Mouse (Mus musculus): Measurements from ENCODE around the gene Lax1.
A peak's percentile ranks its signal among the peaks of the same experiment; 100 is the strongest.
"Not testable (repeated sequence)": the region's sequence is repeated elsewhere in the genome, so short reads cannot be mapped to it uniquely, and the experiment has no call there.

Lax1 gene

DNA sequence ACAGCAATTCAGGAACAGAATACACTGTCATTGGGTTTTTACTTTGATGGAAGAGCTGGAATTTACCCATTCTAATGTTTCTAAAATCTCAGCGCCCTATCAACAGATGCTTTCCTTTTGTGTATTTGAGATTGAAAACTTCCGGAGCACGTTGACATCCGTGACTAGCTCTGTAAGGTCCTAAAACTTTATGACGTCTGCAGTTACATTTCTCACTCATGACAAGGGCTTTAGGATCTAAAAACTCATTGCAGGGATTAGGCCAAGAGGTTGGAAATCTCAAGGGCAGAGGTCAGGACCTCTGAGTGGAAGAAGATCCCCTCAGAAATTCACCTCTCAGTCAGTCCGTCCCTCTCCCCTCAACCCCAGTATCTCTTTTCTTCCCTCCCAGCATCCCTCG is 1.6 kb downstream of the Lax1 start:
- DNase-seq (ENCODE audit: inconsistent ontology term), result no peak

- DNase-seq (ENCODE audit: inconsistent ontology term), result peak; percentile 59
Observed at GRCm38 (mm10) chr1:133685749-133686519, 4.0 kb downstream of the Lax1 start.

DNA sequence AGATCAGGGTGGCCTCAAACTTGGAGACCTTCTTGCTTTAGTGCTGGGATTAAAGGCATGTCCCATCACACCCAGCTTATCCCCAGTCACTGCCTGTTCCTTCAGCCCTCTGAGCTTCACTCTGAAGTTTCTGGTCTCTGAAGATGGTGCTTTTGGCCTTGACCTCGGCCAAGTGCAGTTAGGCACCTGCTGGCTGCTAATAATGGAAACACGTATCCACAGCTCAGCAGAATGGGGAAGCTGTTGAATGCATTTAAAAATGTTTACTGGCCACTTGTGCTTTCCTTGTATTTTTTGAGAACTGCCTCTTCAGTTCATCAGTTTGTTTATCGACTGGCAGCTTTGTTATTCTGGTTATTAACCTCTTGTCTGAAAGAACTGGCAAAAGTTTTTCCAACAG is 18.1 kb downstream of the Lax1 start:
- no peak for DNase-seq (ENCODE audit: inconsistent ontology term)

DNA sequence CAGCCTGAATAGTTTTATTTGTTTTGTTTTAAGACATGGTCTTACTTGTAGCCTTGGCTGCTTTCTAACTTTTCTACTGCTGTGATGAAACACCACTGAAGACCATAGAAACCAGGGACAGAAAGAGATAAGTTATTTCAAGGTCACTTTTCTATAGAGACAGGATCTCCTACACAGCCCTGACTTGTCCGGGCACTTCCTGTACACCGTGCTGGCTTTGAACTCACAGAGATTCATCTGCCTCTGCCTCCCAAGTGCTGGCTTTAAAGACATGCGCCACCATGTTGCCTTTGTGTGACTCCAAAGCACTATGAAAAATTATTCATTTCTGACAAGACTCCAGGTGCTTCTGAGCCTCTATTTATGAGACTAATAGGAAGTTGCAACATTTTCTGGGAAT is 18.6 kb downstream of the Lax1 start:
- no peak for DNase-seq (ENCODE audit: inconsistent ontology term)

DNA sequence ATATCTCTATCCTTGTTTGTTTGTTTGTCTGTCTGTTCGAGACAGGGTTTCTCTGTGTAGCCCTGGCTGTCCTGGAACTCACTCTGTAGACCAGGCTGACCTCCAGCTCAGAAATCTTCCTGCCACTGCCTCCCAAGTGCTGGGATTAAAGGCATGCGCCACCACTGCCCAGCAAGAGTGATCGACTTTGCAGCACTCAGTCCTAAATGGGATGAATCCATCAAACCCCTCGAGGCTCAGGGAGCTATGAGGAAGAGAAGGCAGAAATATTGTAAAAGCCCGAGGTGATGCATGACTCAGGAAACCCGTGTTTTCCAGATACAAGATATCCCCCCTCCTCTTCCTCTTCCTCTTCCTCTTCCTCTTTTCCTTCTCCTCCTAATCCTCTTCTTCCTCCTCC is 19.1 kb downstream of the Lax1 start:
- no peak for DNase-seq (ENCODE audit: inconsistent ontology term)

- DNase-seq (ENCODE audit: inconsistent ontology term), result no peak
Observed at GRCm38 (mm10) chr1:133670190-133670589, 19.7 kb downstream of the Lax1 start.

DNA sequence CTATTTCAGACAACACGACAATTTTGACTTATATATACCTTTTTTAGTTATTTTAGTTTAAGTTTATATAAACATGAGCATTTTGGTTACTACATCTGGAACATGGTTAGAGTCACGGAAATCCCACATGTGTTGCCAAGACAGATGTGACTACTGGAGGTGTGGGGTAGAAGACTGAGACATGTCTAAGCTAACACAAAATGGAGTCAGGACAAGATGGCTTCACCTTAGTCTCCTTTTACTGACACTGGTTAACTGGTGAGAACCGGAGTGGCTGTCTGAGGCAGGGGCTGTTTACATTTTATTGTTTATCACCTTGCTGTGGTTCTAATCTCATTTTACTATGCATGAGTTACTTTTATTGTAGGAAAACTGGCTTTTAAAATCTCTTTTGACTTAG is 21.3 kb downstream of the Lax1 start:
- no peak for DNase-seq (ENCODE audit: inconsistent ontology term)

DNA sequence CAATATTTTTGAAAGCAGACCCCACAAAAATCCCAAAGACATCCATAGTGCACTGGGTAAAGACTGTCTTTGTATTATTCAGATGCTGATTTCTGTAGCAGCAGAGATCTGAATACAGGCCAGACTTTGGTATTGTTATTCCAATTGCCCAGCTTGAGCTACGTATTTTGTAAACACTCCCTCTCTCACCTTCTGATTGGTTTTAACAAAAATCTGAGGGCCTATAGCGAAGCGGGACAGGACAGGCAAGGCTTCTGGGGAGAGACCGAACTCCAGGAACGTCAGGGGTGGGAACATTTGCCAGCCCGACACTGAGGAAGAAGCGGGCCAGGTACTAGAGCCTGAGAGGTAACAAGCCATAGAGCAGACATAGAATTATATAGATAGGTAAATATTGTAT is 22.2 kb downstream of the Lax1 start:
- DNase-seq (ENCODE audit: inconsistent ontology term), result no peak

DNA sequence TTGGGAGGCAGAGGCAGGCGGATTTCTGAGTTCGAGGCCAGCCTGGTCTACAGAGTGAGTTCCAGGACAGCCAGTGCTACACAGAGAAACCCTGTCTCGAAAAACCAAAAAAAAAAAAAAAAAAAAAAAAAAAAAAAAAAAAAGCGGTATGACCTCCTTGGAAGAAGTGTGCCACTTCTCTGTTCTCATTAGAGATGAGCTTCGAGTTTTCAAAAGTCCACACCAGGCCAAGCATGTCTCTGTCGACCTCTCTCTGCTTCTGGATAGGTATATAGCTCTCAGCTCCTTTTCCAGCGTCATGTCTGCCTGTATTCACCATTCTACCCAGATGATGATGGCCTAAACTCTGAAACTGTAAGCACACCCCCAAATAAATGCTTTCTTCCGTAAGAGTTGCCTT is 24.2 kb downstream of the Lax1 start:
- not testable (repeated sequence) for DNase-seq (ENCODE audit: inconsistent ontology term)

DNA sequence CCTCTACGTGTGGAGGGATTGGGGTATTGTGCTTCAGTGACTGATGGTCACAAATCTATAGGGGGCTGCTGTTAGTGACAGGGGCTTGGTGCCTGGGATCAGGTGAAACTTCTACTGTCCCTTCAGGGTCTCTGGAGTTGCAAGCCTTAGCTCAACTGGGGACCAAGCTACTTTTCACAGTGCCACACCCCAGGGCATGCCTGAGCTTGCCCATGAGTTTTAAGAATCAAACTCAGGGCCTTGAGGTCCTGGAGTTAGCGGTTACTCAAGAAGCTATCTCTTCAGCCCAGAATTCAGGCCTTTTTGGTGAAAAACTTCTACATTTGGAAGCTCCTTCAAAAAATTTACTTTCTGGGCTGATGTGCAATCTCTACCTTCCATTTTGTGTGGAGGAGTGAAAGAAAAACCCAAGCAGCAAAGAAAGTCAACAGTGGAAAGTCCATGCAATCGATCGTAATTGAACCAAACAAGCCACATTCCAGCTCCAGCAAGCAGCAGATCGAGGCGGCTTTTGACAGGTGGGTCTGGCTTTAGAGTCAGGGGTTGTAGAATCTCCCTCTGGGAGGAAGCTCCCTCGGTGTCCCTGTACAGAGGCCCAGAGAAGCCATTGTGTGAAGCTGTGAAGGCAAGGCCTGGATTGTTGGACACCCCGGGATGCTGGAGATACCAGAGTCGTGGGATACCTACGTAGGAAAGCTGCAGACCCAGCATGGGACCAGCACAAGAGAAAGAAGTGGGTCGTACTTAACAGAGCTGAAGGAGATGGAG is 25.5 kb downstream of the Lax1 start:
- DNase-seq (ENCODE audit: inconsistent ontology term), result no peak

- no peak for DNase-seq (ENCODE audit: inconsistent ontology term)
Observed at GRCm38 (mm10) chr1:133663427-133663826, 26.5 kb downstream of the Lax1 start.

DNA sequence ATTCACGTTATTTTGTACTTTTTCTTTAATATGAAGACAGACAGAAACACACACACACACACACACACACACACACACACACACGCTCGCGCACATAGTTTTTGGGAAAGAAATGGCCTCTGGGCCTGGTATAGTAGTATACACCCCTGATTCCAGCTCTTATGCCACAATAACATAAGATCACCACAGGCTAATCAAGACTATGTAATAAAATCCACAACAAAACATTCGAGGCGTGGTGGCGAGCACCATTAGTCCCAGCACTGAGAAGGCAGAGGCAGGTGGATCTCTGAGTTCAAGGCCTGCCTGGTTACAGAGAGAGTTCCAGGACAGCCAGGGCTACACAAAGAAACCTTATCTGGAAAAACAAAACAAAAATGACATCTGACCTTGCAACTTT is 27.0 kb downstream of the Lax1 start:
- DNase-seq (ENCODE audit: inconsistent ontology term), result no peak

- DNase-seq (ENCODE audit: inconsistent ontology term), result peak; percentile 90
Observed at GRCm38 (mm10) chr1:133661203-133661933, 28.5 kb downstream of the Lax1 start, which contains the start of gene Gm38394. Gm38394 (minus strand) TSS chr1:133661318.

GRCm38 (mm10) chr1:133660466-133661202 is 29.3 kb downstream of the Lax1 start, which contains the start of gene Zbed6:
Zbed6 (minus strand) TSS chr1:133660885.
- DNase-seq (ENCODE audit: inconsistent ontology term), result peak; percentile 77

DNA sequence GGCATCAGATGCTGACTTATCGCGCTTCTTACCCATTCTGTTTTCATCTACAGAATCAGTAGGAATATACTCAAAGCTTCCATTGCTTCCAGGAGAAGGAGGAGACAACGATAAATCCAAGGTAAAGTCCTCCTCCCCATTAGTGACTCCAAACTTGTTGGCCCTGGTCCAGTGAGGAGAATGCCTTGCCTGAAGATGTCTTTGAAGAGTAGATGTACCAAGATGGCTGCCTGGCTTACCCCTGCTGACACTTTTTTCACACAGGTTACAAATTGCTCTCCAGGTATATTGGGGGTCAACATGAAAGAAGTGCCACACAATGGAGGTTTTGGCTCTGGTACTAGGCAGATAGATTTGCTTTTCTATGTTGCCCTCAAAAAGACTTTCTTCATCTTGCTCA is 31.0 kb downstream of the Lax1 start:
- DNase-seq (ENCODE audit: inconsistent ontology term), result no peak

DNA sequence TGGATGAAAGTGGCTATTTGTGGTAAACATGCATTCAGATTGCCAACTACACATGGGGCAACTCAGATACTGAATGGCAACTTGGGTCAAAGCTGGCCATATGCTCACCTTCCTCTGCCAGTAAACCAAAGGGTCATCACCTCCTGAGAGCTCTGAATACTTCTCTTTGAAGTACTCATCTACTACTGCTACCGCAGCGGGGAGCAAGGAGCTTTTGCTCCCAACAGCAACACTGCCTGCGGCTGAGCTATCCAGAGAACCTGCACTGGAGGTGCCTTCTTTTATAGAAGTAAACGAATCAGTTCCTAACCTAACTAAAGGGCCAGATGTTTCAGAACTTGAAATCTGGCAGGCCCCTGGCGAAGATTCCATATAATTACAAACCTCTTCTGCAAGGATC is 33.1 kb downstream of the Lax1 start:
- no peak for DNase-seq (ENCODE audit: inconsistent ontology term)

- DNase-seq (ENCODE audit: inconsistent ontology term), result no peak
Observed at GRCm38 (mm10) chr1:133653033-133653432, 36.9 kb downstream of the Lax1 start.

DNA sequence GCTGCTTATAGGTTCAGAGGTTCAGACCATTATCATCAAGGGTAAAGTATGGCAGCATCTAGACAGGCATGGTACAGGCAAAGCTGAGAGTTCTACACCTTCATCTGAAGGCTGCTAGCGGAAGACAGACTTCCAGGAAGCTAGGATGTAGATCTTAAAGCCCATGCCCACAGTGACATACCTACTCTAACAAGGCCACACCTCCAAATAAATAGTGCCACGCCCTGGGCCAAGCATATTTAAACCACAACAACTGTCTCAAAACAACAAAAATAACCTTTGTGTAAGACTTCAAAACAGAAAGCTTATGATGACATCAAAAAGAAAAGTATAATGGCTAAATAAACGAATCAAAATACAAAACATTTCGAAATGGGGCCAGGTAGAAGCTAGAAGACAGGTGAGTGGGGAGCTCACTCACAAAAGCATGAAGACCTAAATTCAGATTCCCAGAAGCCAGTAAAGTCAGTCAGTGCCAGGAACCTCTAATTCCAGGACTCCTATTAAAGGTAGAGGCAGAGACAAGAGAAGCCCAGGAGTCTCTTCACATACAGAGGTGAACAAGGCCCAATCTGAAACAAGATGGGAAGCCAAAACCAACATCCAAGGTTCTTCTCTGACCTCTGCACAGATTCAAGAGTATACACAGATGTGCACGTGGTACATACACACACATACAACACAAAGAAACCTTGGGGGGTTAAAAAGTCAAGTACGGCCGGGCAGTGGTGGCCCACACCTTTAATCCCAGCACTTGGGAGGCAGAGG is 39.4 kb downstream of the Lax1 start:
- no peak for DNase-seq (ENCODE audit: inconsistent ontology term)

DNA sequence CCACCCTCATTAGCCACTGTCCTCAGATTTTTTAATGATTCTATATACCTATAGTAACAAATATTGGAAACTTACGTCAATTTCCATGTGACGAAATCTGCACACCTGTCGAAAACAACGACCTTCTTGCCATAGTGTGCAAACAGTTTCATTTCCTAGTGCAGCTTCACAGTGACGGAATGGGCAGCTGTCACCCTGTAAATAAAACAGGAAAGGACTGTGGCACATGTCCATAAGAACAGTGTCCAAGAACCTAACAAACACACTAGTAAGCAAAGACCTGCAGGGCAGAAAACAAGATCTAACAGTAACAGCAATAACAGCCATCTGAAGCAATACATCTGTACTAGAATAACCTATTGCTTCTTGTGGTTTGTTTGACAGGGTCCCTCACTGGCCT is 44.3 kb downstream of the Lax1 start:
- no peak for DNase-seq (ENCODE audit: inconsistent ontology term)

DNA sequence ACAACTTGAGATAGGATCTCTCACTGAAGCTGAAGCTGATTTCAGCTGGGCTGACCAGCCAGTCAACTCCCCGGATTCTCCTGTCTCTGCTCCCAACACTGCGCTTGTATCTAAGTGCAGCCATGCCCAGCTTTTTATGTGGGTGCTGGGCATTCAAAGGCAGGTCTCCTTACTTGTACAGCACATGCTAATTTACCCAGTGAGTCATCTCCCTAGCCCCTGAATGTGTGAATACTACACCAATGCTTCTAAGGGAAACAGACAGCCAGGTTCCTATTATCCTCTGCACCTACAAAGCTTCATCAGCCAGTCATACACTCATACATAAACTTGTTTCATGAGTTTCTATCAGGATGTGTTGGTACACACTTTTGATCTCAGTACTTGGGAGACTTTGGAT is 48.7 kb downstream of the Lax1 start:
- DNase-seq (ENCODE audit: inconsistent ontology term), result no peak

DNA sequence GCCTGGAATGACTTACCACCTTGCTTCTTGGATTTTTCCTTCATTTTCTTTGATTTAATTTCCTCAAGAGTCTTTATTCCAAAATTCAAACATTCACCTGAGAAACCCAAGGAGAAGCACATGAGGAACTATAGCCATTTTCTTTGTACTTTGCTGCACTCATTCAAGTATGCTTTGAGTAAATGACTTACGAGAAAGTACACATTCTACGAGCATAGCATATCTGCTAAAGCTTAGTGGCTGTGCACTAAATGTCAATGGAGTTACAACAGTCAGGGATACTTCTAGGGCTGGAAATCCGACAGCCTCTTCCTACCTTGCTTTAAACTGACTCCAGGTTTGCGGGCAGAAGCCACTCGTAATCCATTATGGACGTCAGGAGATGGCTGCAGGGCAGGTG is 51.4 kb downstream of the Lax1 start:
- DNase-seq (ENCODE audit: inconsistent ontology term), result no peak

Measured in Muller cell, postnatal 12 days (primary cell).